Mouse (Mus musculus) liver, embryonic 11.5 days (tissue): ENCODE measurements at regions not wholly inside any gene's neighbourhood (a gene's known extent, or its start where the extent isn't known, plus 50 kb on each side); places are given as distances from the start of the nearest gene placed in this dataset.

ENCODE experiments used
- ATAC-seq: fragments of 200-750 bp; cut with Nextera tagmentation; replicated peaks from 2 replicates; pipeline ENCODE4 v1.8.0; 2017; ENCODE audit warnings: moderate number of reproducible peaks, mild to moderate bottlenecking, moderate TSS enrichment, moderate library complexity; ENCODE audit not compliant: low FRiP score
- DNase-seq: peaks from one replicate; pipeline ENCODE4 v3.0.0-alpha.2; 2017; ENCODE audit warnings: low spot score
- H3K27ac ChIP-seq: fragments of 300-500 bp; sonication (generic); 2 replicates; pipeline ENCODE4 v1.5.1; 2014; ENCODE audit warnings: mild to moderate bottlenecking, low read depth, low read length, control low read depth
- H3K27me3 ChIP-seq: fragments of 300-500 bp; sonication (generic); replicated peaks from 2 replicates; pipeline ENCODE4 v1.6.1; 2014; ENCODE audit warnings: low read length, mixed read lengths; ENCODE audit not compliant: control insufficient read depth, insufficient read depth
- H3K36me3 ChIP-seq: fragments of 300-500 bp; sonication (generic); 2 replicates; pipeline ENCODE4 v1.6.1; 2014; ENCODE audit warnings: mild to moderate bottlenecking, low read length, moderate library complexity, mixed read lengths; ENCODE audit not compliant: control insufficient read depth, insufficient read depth
- H3K4me1 ChIP-seq: fragments of 300-500 bp; sonication (generic); replicated peaks from 2 replicates; pipeline ENCODE4 v1.6.1; 2014; ENCODE audit warnings: low read length, mixed read lengths; ENCODE audit not compliant: control insufficient read depth, insufficient read depth
- H3K4me2 ChIP-seq: fragments of 300-500 bp; sonication (generic); 2 replicates; pipeline ENCODE4 v1.6.1; 2014; ENCODE audit warnings: mild to moderate bottlenecking, control low read depth, moderate library complexity
- H3K4me3 ChIP-seq: fragments of 300-500 bp; sonication (generic); 2 replicates; pipeline ENCODE4 v1.5.1; 2014; ENCODE audit warnings: low read depth, low read length, control low read depth
- H3K9ac ChIP-seq: fragments of 300-500 bp; sonication (generic); 2 replicates; pipeline ENCODE4 v1.6.1; 2014; ENCODE audit warnings: low read depth, low read length, control low read depth
- H3K9me3 ChIP-seq: fragments of 300-500 bp; sonication (generic); 2 replicates; pipeline ENCODE4 v1.6.1; 2016; ENCODE audit warnings: low read length, inconsistent platforms, mixed read lengths; ENCODE audit not compliant: control insufficient read depth
- WGBS: fragments of 180-500 bp; shearing (Covaris S2); extraction: QIAGEN DNeasy Blood & Tissue Kit; methylation state at CpG from one replicate; pipeline ENCODE4 v1.1.7; 2014; 5-methylcytosine and 5-hydroxymethylcytosine counted together

- H3K27ac ChIP-seq, result no peak overlapping the region
- peaks cover 11% of the 10 kb centered on the region for H3K27me3 ChIP-seq
- H3K9ac ChIP-seq, result no peak overlapping the region
- WGBS, result 69% methylated on average over 2 of the region's 2 CpGs
- no peaks in the 10 kb centered on the region for H3K4me1 ChIP-seq
- no peak overlapping the region for H3K4me2 ChIP-seq
- ATAC-seq (no peak), DNase-seq (no peak)
- H3K9me3 ChIP-seq, result no peaks in the 10 kb centered on the region
- no peaks in the 10 kb centered on the region for H3K36me3 ChIP-seq
- H3K4me3 ChIP-seq, result no peak overlapping the region
Observed at GRCm38 (mm10) chr11:114514126-114514525, 154.2 kb upstream of the Rpl38 start.

GRCm38 (mm10) chr11:114513446-114513845, 154.9 kb upstream of the Rpl38 start:
- no peaks in the 10 kb centered on the region for H3K4me1 ChIP-seq
- no peak overlapping the region for H3K4me2 ChIP-seq
- ATAC-seq (no peak), DNase-seq (no peak)
- WGBS, result 23% methylated on average over 5 of the region's 5 CpGs
- H3K27ac ChIP-seq, result no peak overlapping the region
- peaks cover 11% of the 10 kb centered on the region for H3K27me3 ChIP-seq
- H3K9ac ChIP-seq, result no peak overlapping the region
- H3K9me3 ChIP-seq, result no peaks in the 10 kb centered on the region
- no peak overlapping the region for H3K4me3 ChIP-seq
- no peaks in the 10 kb centered on the region for H3K36me3 ChIP-seq

GRCm38 (mm10) chr11:114511994-114512393, 156.3 kb upstream of the Rpl38 start:
- H3K4me2 ChIP-seq, result no peak overlapping the region
- no peak overlapping the region for H3K9ac ChIP-seq
- H3K27ac ChIP-seq, result no peak overlapping the region
- 12% methylated on average over 5 of the region's 5 CpGs for WGBS
- H3K4me1 ChIP-seq, result no peaks in the 10 kb centered on the region
- H3K36me3 ChIP-seq, result no peaks in the 10 kb centered on the region
- no peaks in the 10 kb centered on the region for H3K9me3 ChIP-seq
- H3K27me3 ChIP-seq, result peaks cover 11% of the 10 kb centered on the region
- H3K4me3 ChIP-seq, result no peak overlapping the region
- DNase-seq (no peak), ATAC-seq (no peak)

GRCm38 (mm10) chr11:114502562-114502961, 165.8 kb upstream of the Rpl38 start:
- no peak overlapping the region for H3K27ac ChIP-seq
- WGBS, result 24% methylated on average over 5 of the region's 5 CpGs
- ATAC-seq, result no peak

GRCm38 (mm10) chr11:114501869-114502540, 166.3 kb upstream of the Rpl38 start:
- H3K27ac ChIP-seq, result no peak overlapping the region
- H3K9me3 ChIP-seq, result no peaks in the 10 kb centered on the region
- no peak overlapping the region for H3K4me2 ChIP-seq
- ATAC-seq (no peak), DNase-seq (no peak)
- WGBS, result 38% methylated on average over 5 of the region's 5 CpGs
- no peak overlapping the region for H3K4me3 ChIP-seq
- no peak overlapping the region for H3K9ac ChIP-seq
- H3K36me3 ChIP-seq, result no peaks in the 10 kb centered on the region
- H3K27me3 ChIP-seq, result no peaks in the 10 kb centered on the region; the same call in 1 of the 2 replicates
- no peaks in the 10 kb centered on the region for H3K4me1 ChIP-seq

More at GRCm38 (mm10) chr11:114502562-114502961, 165.8 kb upstream of the Rpl38 start:
- H3K4me2 ChIP-seq, result no peak overlapping the region
- DNase-seq, result no peak
- H3K4me1 ChIP-seq, result no peaks in the 10 kb centered on the region
- no peaks in the 10 kb centered on the region; the same call in 1 of the 2 replicates for H3K27me3 ChIP-seq
- no peaks in the 10 kb centered on the region for H3K36me3 ChIP-seq
- H3K4me3 ChIP-seq, result no peak overlapping the region
- no peaks in the 10 kb centered on the region for H3K9me3 ChIP-seq
- no peak overlapping the region for H3K9ac ChIP-seq

- Histone ChIP-seq H3K4me3 (no peak overlapping the region), H3K4me1 (no peaks in the 10 kb centered on the region), H3K4me2 (no peak overlapping the region), H3K9me3 (no peaks in the 10 kb centered on the region), H3K9ac (no peak overlapping the region), H3K27ac (no peak overlapping the region), H3K27me3 (peaks cover 9% of the 10 kb centered on the region), H3K36me3 (no peaks in the 10 kb centered on the region)
- DNase-seq (no peak), ATAC-seq (no peak)
- 86% methylated on average over 7 of the region's 7 CpGs for WGBS
Observed at GRCm38 (mm10) chr11:114500416-114500815, 167.9 kb upstream of the Rpl38 start.

- H3K27me3 ChIP-seq, result peaks cover 10% of the 10 kb centered on the region
- no peak overlapping the region for H3K4me3 ChIP-seq
- H3K27ac ChIP-seq, result no peak overlapping the region
- H3K4me1 ChIP-seq, result no peaks in the 10 kb centered on the region
- WGBS, result 81% methylated on average over 12 of the region's 12 CpGs
- no peak for DNase-seq
- ATAC-seq, result no peak
- H3K36me3 ChIP-seq, result no peaks in the 10 kb centered on the region
- no peaks in the 10 kb centered on the region for H3K9me3 ChIP-seq
- H3K4me2 ChIP-seq, result no peak overlapping the region
- H3K9ac ChIP-seq, result no peak overlapping the region
Observed at GRCm38 (mm10) chr11:114499665-114500064, 168.7 kb upstream of the Rpl38 start.

- H3K4me2 ChIP-seq, result no peak overlapping the region
- no peak overlapping the region for H3K9ac ChIP-seq
- no peak overlapping the region for H3K27ac ChIP-seq
- no peak overlapping the region for H3K4me3 ChIP-seq
- H3K9me3 ChIP-seq, result no peaks in the 10 kb centered on the region
- H3K4me1 ChIP-seq, result no peaks in the 10 kb centered on the region
- H3K27me3 ChIP-seq, result peaks cover 23% of the 10 kb centered on the region
- DNase-seq (no peak), ATAC-seq (no peak)
- 64% methylated on average over 5 of the region's 5 CpGs for WGBS
- no peaks in the 10 kb centered on the region for H3K36me3 ChIP-seq
Observed at GRCm38 (mm10) chr11:114495520-114495921, 172.8 kb upstream of the Rpl38 start.

GRCm38 (mm10) chr11:114486455-114486854, 181.9 kb upstream of the Rpl38 start:
- H3K9me3 ChIP-seq, result no peaks in the 10 kb centered on the region
- ATAC-seq, result no peak
- no peaks in the 10 kb centered on the region; the same call in 1 of the 2 replicates for H3K4me1 ChIP-seq
- H3K36me3 ChIP-seq, result no peaks in the 10 kb centered on the region
- no peak for DNase-seq
- no peak overlapping the region for H3K4me2 ChIP-seq
- no peak overlapping the region for H3K27ac ChIP-seq
- no peak overlapping the region for H3K9ac ChIP-seq
- H3K27me3 ChIP-seq, result no peaks in the 10 kb centered on the region
- H3K4me3 ChIP-seq, result no peak overlapping the region
- WGBS, result 36% methylated on average over 8 of the region's 8 CpGs
